Mouse (Mus musculus) c-Kit-negative CD71-positive TER-119-positive erythroid progenitor cells, embryonic 14.5 days (primary cell): ENCODE data around the gene Ssty2.
"Not testable (repeated sequence)": the region's sequence is repeated elsewhere in the genome, so short reads cannot be mapped to it uniquely, and the experiment has no call there.

ENCODE experiments used
- DNase-seq: peaks from one replicate; pipeline ENCODE4 v3.0.0-alpha.2; 2013; ENCODE audit warnings: low read depth, low spot score

Gene Ssty2

GRCm38 (mm10) chrY:67047972-67048371 is at the start of gene Ssty2:
Gene Ssty2, minus strand, starts transcription at chrY:67048072.
- not testable (repeated sequence) for DNase-seq
